Mouse (Mus musculus): ENCODE data around the gene Grip1.

Grip1 gene

GRCm38 (mm10) chr10:120136020-120136562 lies 682.5 kb downstream of the Grip1 start:
- DNase-seq (ENCODE audit: low read depth) = no peak

All from c-Kit-positive CD71-negative TER-119-negative erythroid progenitor cells, embryonic 14.5 days (primary cell).